Mouse (Mus musculus) liver, postnatal 0 days (tissue): ENCODE measurements around the gene 2010109A12Rik.

ENCODE experiments used
- CTCF ChIP-seq: sonication (generic); IDR thresholded peaks from 2 replicates; pipeline ENCODE4 v1.5.1; 2016; ENCODE audit warnings: antibody characterized with exemption, low read depth
- EP300 ChIP-seq: IDR thresholded peaks from 2 replicates; pipeline ENCODE4 v1.6.1; 2016; ENCODE audit warnings: antibody characterized with exemption, low read depth, mild to moderate bottlenecking

DNA sequence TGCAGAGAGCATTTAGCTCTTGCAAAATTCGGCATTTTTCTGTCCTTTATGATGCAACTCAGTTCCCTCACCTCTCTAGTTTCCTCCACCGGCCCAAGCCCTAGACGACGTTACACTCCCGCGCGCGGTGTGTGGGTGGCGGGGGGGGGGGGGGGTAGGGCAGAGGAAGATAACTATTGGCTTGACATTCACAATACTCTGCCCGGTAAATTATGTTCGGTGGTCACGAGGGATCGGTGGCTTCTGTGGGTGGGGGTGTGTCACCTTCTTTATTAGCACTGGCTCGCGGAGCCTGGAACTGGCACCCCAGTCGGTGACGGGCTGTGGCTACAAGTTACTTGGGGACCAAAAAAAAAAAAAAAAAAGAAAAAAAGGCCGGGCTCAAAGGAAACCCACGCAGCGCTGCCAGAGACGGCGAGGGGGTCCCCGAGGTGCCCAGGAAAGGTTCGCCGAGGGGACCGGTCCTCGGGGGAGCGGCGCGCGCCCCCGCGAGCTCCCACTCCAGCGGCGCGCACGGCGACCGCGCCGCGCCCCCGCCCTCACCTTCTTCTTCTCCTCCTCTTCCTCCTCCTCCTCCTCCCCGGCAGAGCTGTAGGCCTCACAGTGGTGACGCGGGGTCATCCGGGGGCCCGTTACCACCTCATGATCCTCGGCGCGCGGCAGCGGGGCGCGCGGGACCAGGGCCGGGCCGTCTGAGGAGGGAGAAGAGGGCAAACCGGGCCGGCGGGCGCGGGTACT lies 778 bp upstream of the 2010109A12Rik start:
- TF ChIP-seq CTCF (no peak), EP300 (no peak)
